Mouse (Mus musculus) heart, embryonic 14.5 days (tissue): ENCODE results near the gene Rasgef1b. TPM values are rescaled to one million over a fixed set of nuclear protein-coding genes. Genes with fewer than 3 reads are reported as not detected.
A peak's percentile ranks its signal among the peaks of the same experiment; 100 is the strongest.

Experiments used
- ATAC-seq: fragments of 200-750 bp; cut with Nextera tagmentation; 2 replicates; pipeline ENCODE4 v1.8.0; 2017; ENCODE audit warnings: low read depth, moderate TSS enrichment; ENCODE audit not compliant: insufficient number of reproducible peaks, insufficient read depth, low FRiP score
- H3K27ac ChIP-seq, 2 experiments: fragments of 200-500 bp in 1 of 2; fragments of 300-500 bp in 1 of 2; sonication (generic) in 1 of 2; replicated peaks in 1 of 2; 2 replicates each; pipeline ENCODE4 v1.5.1; 2012 to 2014; ENCODE audit warnings: low read depth in 2 of 2, low read length in 2 of 2, control low read depth in 1 of 2, mild to moderate bottlenecking in 1 of 2, mixed read lengths in 1 of 2; ENCODE audit not compliant: control insufficient read depth in 1 of 2, insufficient read depth in 1 of 2
- H3K27me3 ChIP-seq: fragments of 300-500 bp; sonication (generic); 2 replicates; pipeline ENCODE4 v1.6.1; 2014; ENCODE audit warnings: mild to moderate bottlenecking, low read length, control low read depth; ENCODE audit not compliant: control insufficient read depth, insufficient read depth
- H3K36me3 ChIP-seq: fragments of 300-500 bp; sonication (generic); 2 replicates; pipeline ENCODE4 v1.6.1; 2014; ENCODE audit warnings: mild to moderate bottlenecking, control low read depth, low read length, mixed read lengths; ENCODE audit not compliant: control insufficient read depth, insufficient read depth
- H3K4me1 ChIP-seq, 2 experiments: fragments of 200-500 bp in 1 of 2; fragments of 300-500 bp in 1 of 2; sonication (generic) in 1 of 2; 2 replicates each; pipeline ENCODE4 v1.6.1; 2012 to 2014; ENCODE audit warnings: low read length in 2 of 2, control low read depth in 1 of 2, mixed read lengths in 1 of 2; ENCODE audit not compliant: control insufficient read depth in 2 of 2, insufficient read depth in 2 of 2
- H3K4me2 ChIP-seq: fragments of 300-500 bp; sonication (generic); 2 replicates; pipeline ENCODE4 v1.6.1; 2014; ENCODE audit warnings: mild to moderate bottlenecking, low read length
- H3K4me3 ChIP-seq, 2 experiments: fragments of 200-500 bp in 1 of 2; fragments of 300-500 bp in 1 of 2; sonication (generic) in 1 of 2; 2 replicates each; pipeline ENCODE4 v1.5.1; 2012 to 2014; ENCODE audit warnings: low read length in 2 of 2, mild to moderate bottlenecking in 2 of 2, control low read depth in 1 of 2, low read depth in 1 of 2, moderate library complexity in 1 of 2; ENCODE audit not compliant: control insufficient read depth in 1 of 2, insufficient read depth in 1 of 2
- H3K9ac ChIP-seq: fragments of 300-500 bp; sonication (generic); 2 replicates; pipeline ENCODE4 v1.6.1; 2014; ENCODE audit warnings: mild to moderate bottlenecking, low read length
- H3K9me3 ChIP-seq: fragments of 300-500 bp; sonication (generic); 2 replicates; pipeline ENCODE4 v1.6.1; 2016; ENCODE audit warnings: low read length, control low read depth; ENCODE audit not compliant: control insufficient read depth
- WGBS: fragments of 180-500 bp; shearing (Covaris S2); extraction: QIAGEN DNeasy Blood & Tissue Kit; methylation state at CpG from one replicate; pipeline ENCODE4 v1.1.7; 2014; 5-methylcytosine and 5-hydroxymethylcytosine counted together
- polyA plus RNA-seq: library from polyadenylated mRNA; unstranded; fragments of >200 nt; fragmentation: Nextera tagmentation; extraction: Ambion mirVana; gene quantifications from 2 replicates; pipeline ENCODE4 v1.2.1, GENCODE M21; 2014

Rasgef1b gene
- polyA plus RNA-seq, 1 experiment from 2014 or later: 45.9 TPM

GRCm38 (mm10) chr5:99488479-99489158 lies 240.2 kb downstream of the Rasgef1b start:
- H3K4me3 ChIP-seq: no peak overlapping the region
- no peak overlapping the region for H3K4me2 ChIP-seq
- H3K27me3 ChIP-seq: no peaks in the 10 kb centered on the region
- ATAC-seq: no peak
- peaks cover 5% of the 10 kb centered on the region in 2 experiments for H3K4me1 ChIP-seq
- H3K9ac ChIP-seq: no peak overlapping the region
- H3K27ac ChIP-seq: no peak overlapping the region
- no peaks in the 10 kb centered on the region for H3K9me3 ChIP-seq
- 78% methylated on average over 6 of the region's 6 CpGs for WGBS
- H3K36me3 ChIP-seq: no peaks in the 10 kb centered on the region

GRCm38 (mm10) chr5:99487009-99487858 lies 241.6 kb downstream of the Rasgef1b start:
- Histone ChIP-seq H3K27ac (no peak overlapping the region), H3K4me3 (no peak overlapping the region), H3K27me3 (no peaks in the 10 kb centered on the region), H3K9me3 (no peaks in the 10 kb centered on the region), H3K36me3 (no peaks in the 10 kb centered on the region), H3K4me2 (no peak overlapping the region), H3K4me1 (peaks cover 5 to 8% of the 10 kb centered on the region in 2 experiments), H3K9ac (no peak overlapping the region)
- WGBS: 68% methylated on average over 5 of the region's 5 CpGs
- no peak for ATAC-seq

GRCm38 (mm10) chr5:99483162-99483561 lies 245.7 kb downstream of the Rasgef1b start:
- Histone ChIP-seq H3K4me3 (no peak overlapping the region), H3K27ac (no peak overlapping the region), H3K4me1 (peaks cover 16 to 31% of the 10 kb centered on the region in 2 experiments), H3K4me2 (no peak overlapping the region), H3K9ac (no peak overlapping the region), H3K36me3 (no peaks in the 10 kb centered on the region), H3K9me3 (no peaks in the 10 kb centered on the region), H3K27me3 (no peaks in the 10 kb centered on the region)
- ATAC-seq: no peak
- WGBS: 80% methylated on average over 5 of the region's 5 CpGs

- WGBS: 79% methylated on average over 6 of the region's 6 CpGs
- Histone ChIP-seq H3K4me3 (no peak overlapping the region), H3K27ac (no peak overlapping the region), H3K36me3 (no peaks in the 10 kb centered on the region), H3K27me3 (no peaks in the 10 kb centered on the region), H3K4me2 (no peak overlapping the region), H3K4me1 (peaks cover 16 to 31% of the 10 kb centered on the region in 2 experiments), H3K9ac (no peak overlapping the region), H3K9me3 (no peaks in the 10 kb centered on the region)
- no peak for ATAC-seq
Observed at GRCm38 (mm10) chr5:99482524-99482923, 246.3 kb downstream of the Rasgef1b start.

GRCm38 (mm10) chr5:99482016-99482415 lies 246.8 kb downstream of the Rasgef1b start:
- no peak overlapping the region for H3K27ac ChIP-seq
- H3K4me1 ChIP-seq: peaks cover 18 to 33% of the 10 kb centered on the region in 2 experiments
- H3K27me3 ChIP-seq: no peaks in the 10 kb centered on the region
- H3K4me3 ChIP-seq: no peak overlapping the region
- H3K9me3 ChIP-seq: no peaks in the 10 kb centered on the region
- no peak overlapping the region for H3K4me2 ChIP-seq
- H3K36me3 ChIP-seq: no peaks in the 10 kb centered on the region
- H3K9ac ChIP-seq: no peak overlapping the region
- 78% methylated on average over 7 of the region's 7 CpGs for WGBS
- no peak for ATAC-seq

- Histone ChIP-seq H3K27ac (peak overlapping the region; percentile 43 to 78), H3K9me3 (no peaks in the 10 kb centered on the region), H3K4me3 (no peak overlapping the region), H3K36me3 (no peaks in the 10 kb centered on the region), H3K4me1 (peaks cover 18 to 33% of the 10 kb centered on the region in 2 experiments), H3K4me2 (peak overlapping the region; percentile 61), H3K27me3 (no peaks in the 10 kb centered on the region), H3K9ac (peak overlapping the region; percentile 67)
- WGBS: 76% methylated on average over 6 of the region's 6 CpGs
- no peak for ATAC-seq
Observed at GRCm38 (mm10) chr5:99480078-99481031, 248.5 kb downstream of the Rasgef1b start.
